Mouse (Mus musculus) liver, embryonic 14.5 days (tissue): ENCODE results near the gene Csmd2. TPM values are rescaled to one million over a fixed set of nuclear protein-coding genes. Genes with fewer than 3 reads are reported as not detected.

Experiments used
- ATAC-seq: fragments of 200-750 bp; cut with Nextera tagmentation; 2 replicates; pipeline ENCODE4 v1.8.0; 2017; ENCODE audit warnings: moderate number of reproducible peaks, mild to moderate bottlenecking, moderate library complexity; ENCODE audit not compliant: insufficient read depth
- DNase-seq, 3 experiments: peaks; one replicate each; pipeline ENCODE4 v3.0.0-alpha.2; 2012 to 2013; ENCODE audit warnings: low read depth in 3 of 3, low spot score in 3 of 3
- H3K27ac ChIP-seq: fragments of 300-500 bp; sonication (generic); 2 replicates; pipeline ENCODE4 v1.5.1; 2014; ENCODE audit warnings: moderate library complexity, mild to moderate bottlenecking, control low read depth, inconsistent platforms
- H3K27me3 ChIP-seq: fragments of 300-500 bp; sonication (generic); 2 replicates; pipeline ENCODE4 v1.6.1; 2014; ENCODE audit warnings: mild to moderate bottlenecking, low read length, moderate library complexity; ENCODE audit not compliant: control insufficient read depth, insufficient read depth
- H3K36me3 ChIP-seq: fragments of 300-500 bp; sonication (generic); replicated peaks from 2 replicates; pipeline ENCODE4 v1.6.1; 2014; ENCODE audit warnings: low read depth; ENCODE audit not compliant: control insufficient read depth, insufficient read depth
- H3K4me1 ChIP-seq, 2 experiments: fragments of 200-500 bp in 1 of 2; fragments of 300-500 bp in 1 of 2; sonication (generic) in 1 of 2; replicated peaks; 2 replicates each; pipeline ENCODE4 v1.6.1; 2012 to 2014; ENCODE audit warnings: antibody characterized with exemption in 1 of 2, inconsistent platforms in 1 of 2, low read length in 1 of 2; ENCODE audit not compliant: control insufficient read depth in 2 of 2, insufficient read depth in 2 of 2
- H3K4me2 ChIP-seq: fragments of 300-500 bp; sonication (generic); 2 replicates; pipeline ENCODE4 v1.6.1; 2014; ENCODE audit warnings: low read depth, mild to moderate bottlenecking, control low read depth, moderate library complexity
- H3K4me3 ChIP-seq, 2 experiments: fragments of 200-500 bp in 1 of 2; fragments of 300-500 bp in 1 of 2; sonication (generic) in 1 of 2; 2 replicates each; pipeline ENCODE4 v1.5.1; 2012 to 2014; ENCODE audit warnings: low read depth in 2 of 2, low read length in 2 of 2, mild to moderate bottlenecking in 2 of 2, control low read depth in 1 of 2, inconsistent platforms in 1 of 2, moderate library complexity in 1 of 2; ENCODE audit not compliant: insufficient read depth in 1 of 2
- H3K9ac ChIP-seq: fragments of 300-500 bp; sonication (generic); replicated peaks from 2 replicates; pipeline ENCODE4 v1.6.1; 2014; ENCODE audit warnings: mild to moderate bottlenecking, control low read depth, moderate library complexity
- H3K9me3 ChIP-seq: fragments of 300-500 bp; sonication (generic); 2 replicates; pipeline ENCODE4 v1.6.1; 2016; ENCODE audit warnings: low read length, mixed read lengths; ENCODE audit not compliant: control insufficient read depth
- CTCF ChIP-seq: IDR thresholded peaks from 2 replicates; pipeline ENCODE4 v1.5.1; 2016; ENCODE audit warnings: antibody characterized with exemption, low read depth, control low read depth
- EP300 ChIP-seq: IDR thresholded peaks from 2 replicates; pipeline ENCODE4 v1.6.1; 2016; ENCODE audit warnings: antibody characterized with exemption, low read depth
- WGBS: fragments of 180-500 bp; shearing (Covaris S2); extraction: QIAGEN DNeasy Blood & Tissue Kit; methylation state at CpG from one replicate; pipeline ENCODE4 v1.1.7; 2014; ENCODE audit not compliant: insufficient replicate concordance; 5-methylcytosine and 5-hydroxymethylcytosine counted together
- polyA plus RNA-seq, 2 experiments: library from polyadenylated mRNA; depleted of rRNA in 1 of 2; stranded (reverse) in 1 of 2; unstranded in 1 of 2; fragments of >200 nt; fragmentation: Nextera tagmentation in 1 of 2; extraction: Ambion mirVana in 1 of 2; gene quantifications; 2 replicates each; pipeline versions ENCODE4 v1.2.1 to v1.2.3; 2012 to 2014

Gene Csmd2
- polyA plus RNA-seq, 2 experiments, result 0.01 TPM; not detected in 1

DNA sequence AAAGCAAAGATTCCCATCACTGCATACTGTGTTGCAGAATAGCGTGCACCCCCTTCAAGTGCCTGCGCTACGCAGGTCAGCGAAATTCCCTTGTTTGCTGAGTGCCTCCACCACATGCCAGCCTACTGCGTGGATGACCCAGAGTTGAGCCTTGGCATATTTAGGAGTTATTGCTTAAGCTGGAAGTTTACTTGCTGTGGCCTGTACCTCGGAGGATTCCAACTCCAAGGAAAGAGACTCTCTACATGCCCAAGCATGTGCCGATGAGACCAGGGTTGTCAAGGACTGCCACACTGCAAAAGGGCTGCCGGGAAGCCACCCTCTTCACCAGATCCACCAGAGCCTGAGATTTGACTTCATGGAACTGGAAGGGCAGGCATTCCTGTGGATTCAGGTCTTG lies 182.5 kb downstream of the Csmd2 start:
- Histone ChIP-seq H3K27ac (no peak overlapping the region), H3K4me1 (no peaks in the 10 kb centered on the region), H3K4me2 (no peak overlapping the region), H3K27me3 (no peaks in the 10 kb centered on the region), H3K36me3 (no peaks in the 10 kb centered on the region), H3K9ac (no peak overlapping the region), H3K4me3 (no peak overlapping the region), H3K9me3 (no peaks in the 10 kb centered on the region)
- DNase-seq, result no peak
- 76% methylated on average over 8 of the region's 8 CpGs for WGBS
- no peak for ATAC-seq
- TF ChIP-seq CTCF (no peak), EP300 (no peak)

DNA sequence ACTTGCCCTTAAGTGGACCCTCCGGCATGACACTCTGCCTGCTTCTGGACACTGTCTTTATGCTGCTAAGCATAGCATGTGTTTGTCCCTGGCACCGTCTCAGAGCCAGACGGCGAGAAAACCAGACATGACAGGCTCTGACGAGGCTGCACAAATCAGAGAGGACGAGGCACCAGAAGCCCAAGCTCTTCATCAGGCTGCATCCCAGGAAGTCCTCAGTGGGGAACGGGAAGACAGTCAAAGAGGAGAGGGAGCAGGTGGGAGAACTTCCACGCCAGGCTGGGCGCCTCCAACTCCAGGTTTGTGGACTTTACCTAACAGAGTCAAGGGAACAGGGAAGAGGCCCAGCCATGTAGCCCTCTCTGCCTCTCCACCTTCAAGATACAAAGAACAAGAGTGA lies 183.6 kb downstream of the Csmd2 start:
- TF ChIP-seq EP300 (no peak), CTCF (no peak)
- 70% methylated on average over 9 of the region's 9 CpGs for WGBS
- H3K4me1 ChIP-seq, result no peaks in the 10 kb centered on the region
- no peaks in the 10 kb centered on the region for H3K27me3 ChIP-seq
- no peak overlapping the region for H3K4me2 ChIP-seq
- H3K4me3 ChIP-seq, result no peak overlapping the region
- DNase-seq (no peak), ATAC-seq (no peak)
- H3K9ac ChIP-seq, result no peak overlapping the region
- no peaks in the 10 kb centered on the region for H3K36me3 ChIP-seq
- no peak overlapping the region for H3K27ac ChIP-seq
- H3K9me3 ChIP-seq, result no peaks in the 10 kb centered on the region

DNA sequence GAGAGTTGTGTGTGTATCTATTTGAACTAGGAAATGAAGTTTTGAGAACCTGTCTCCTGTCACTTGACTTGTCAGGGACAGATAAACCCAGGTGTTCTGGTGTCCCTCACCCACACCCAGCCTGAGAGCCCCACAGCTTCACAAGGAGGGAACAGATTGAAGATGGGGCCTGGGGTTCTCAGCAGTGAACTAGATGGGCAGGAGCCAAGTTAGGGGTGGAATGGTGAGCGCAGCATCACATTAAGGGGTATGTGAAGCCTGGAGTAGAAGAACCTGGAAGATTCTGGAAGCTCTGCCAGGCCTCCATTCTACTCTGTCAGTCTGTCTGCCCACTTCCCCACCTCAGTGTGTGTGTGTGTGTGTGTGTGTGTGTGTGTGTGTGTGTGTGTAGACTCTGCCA lies 184.0 kb downstream of the Csmd2 start:
- Histone ChIP-seq H3K4me1 (no peaks in the 10 kb centered on the region), H3K9me3 (no peaks in the 10 kb centered on the region), H3K36me3 (no peaks in the 10 kb centered on the region), H3K4me3 (no peak overlapping the region), H3K27ac (no peak overlapping the region), H3K27me3 (no peaks in the 10 kb centered on the region), H3K4me2 (no peak overlapping the region), H3K9ac (no peak overlapping the region)
- TF ChIP-seq CTCF (no peak), EP300 (no peak)
- 45% methylated on average over 1 of the region's 1 CpGs for whole genome bisulfite sequencing
- DNase-seq (no peak), ATAC-seq (no peak)

DNA sequence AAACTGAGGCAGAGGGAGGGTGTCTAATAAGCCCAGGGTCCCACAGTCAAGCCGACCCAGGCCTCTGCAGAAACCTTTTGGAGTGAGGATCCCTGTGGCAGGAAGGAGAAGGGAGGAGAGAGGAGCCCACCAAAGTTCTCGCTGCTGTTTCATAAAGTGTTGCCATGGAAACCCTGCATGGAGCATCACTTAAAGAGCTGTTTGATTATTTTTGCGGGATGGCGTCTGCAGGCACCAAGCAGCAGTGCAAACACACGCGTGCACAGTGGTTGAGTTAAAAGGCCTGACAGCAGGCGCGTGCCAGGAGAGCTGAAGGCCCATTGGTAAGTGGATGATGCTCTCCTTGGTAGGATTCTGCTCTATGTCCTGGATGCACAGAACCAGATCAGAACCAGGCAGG lies 191.3 kb downstream of the Csmd2 start:
- 70% methylated on average over 8 of the region's 8 CpGs for WGBS
- ATAC-seq (no peak), DNase-seq (no peak)
- no peak for TF ChIP-seq CTCF
- no peak for TF ChIP-seq EP300
- Histone ChIP-seq H3K27me3 (no peaks in the 10 kb centered on the region), H3K4me3 (no peak overlapping the region), H3K36me3 (no peaks in the 10 kb centered on the region), H3K4me2 (no peak overlapping the region), H3K27ac (no peak overlapping the region), H3K9ac (no peak overlapping the region), H3K4me1 (no peaks in the 10 kb centered on the region), H3K9me3 (no peaks in the 10 kb centered on the region)

DNA sequence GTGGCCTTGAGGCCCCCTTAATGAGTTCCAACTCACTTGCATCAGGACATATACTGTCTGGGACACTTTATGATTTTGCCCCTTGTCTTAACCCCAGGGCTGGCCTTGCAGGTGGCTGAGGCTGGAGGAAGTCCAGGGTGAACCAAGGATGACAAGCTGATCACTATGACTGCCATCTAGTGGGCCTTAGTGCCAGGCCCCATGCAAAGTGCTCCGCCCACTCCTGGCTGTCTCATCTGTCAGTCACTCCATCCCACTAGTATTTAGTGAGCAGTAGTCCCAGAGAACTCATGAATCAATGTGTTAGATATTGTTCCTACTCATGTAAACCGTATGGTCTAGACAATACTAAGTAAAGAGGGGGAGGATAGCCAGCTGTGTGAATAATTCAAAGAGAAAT lies 191.9 kb downstream of the Csmd2 start:
- TF ChIP-seq EP300 (no peak), CTCF (no peak)
- no peaks in the 10 kb centered on the region for H3K4me1 ChIP-seq
- H3K4me2 ChIP-seq, result no peak overlapping the region
- no peak overlapping the region for H3K9ac ChIP-seq
- no peaks in the 10 kb centered on the region for H3K36me3 ChIP-seq
- H3K9me3 ChIP-seq, result no peaks in the 10 kb centered on the region
- no peaks in the 10 kb centered on the region for H3K27me3 ChIP-seq
- no peak overlapping the region for H3K4me3 ChIP-seq
- no peak overlapping the region for H3K27ac ChIP-seq
- DNase-seq (no peak), ATAC-seq (no peak)
- 46% methylated on average over 2 of the region's 2 CpGs for WGBS

DNA sequence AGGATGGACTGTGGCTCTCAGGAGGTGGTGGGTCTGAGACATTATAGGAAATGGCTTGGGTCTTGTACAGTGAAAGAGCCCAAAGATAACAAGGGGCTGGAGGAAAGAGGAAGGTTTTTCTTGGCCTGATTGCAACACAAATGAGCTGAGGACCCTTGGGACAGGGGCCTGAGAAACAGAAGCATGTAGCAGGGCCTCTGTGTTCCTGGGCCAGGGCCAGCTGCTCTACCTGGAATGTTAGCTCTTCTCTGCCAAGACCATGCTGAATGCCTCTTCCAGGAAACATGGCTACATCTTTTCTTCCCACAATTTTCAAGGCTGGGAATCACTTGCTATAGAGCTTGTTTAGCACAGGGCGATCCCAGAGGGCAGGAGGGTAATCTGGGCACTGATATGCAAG lies 197.1 kb downstream of the Csmd2 start:
- no peaks in the 10 kb centered on the region for H3K27me3 ChIP-seq
- no peak overlapping the region for H3K9ac ChIP-seq
- no peaks in the 10 kb centered on the region for H3K36me3 ChIP-seq
- no peaks in the 10 kb centered on the region for H3K4me1 ChIP-seq
- DNase-seq, result no peak
- H3K27ac ChIP-seq, result no peak overlapping the region
- no peak overlapping the region for H3K4me3 ChIP-seq
- WGBS, result 36% methylated on average over 1 of the region's 1 CpGs
- H3K9me3 ChIP-seq, result no peaks in the 10 kb centered on the region; the same call in none of the 2 replicates
- no peak for ATAC-seq
- TF ChIP-seq CTCF, result no peak
- no peak for TF ChIP-seq EP300
- H3K4me2 ChIP-seq, result no peak overlapping the region
